ENCODE assay signal across 8 mouse cellular contexts in the genomic region with DNA sequence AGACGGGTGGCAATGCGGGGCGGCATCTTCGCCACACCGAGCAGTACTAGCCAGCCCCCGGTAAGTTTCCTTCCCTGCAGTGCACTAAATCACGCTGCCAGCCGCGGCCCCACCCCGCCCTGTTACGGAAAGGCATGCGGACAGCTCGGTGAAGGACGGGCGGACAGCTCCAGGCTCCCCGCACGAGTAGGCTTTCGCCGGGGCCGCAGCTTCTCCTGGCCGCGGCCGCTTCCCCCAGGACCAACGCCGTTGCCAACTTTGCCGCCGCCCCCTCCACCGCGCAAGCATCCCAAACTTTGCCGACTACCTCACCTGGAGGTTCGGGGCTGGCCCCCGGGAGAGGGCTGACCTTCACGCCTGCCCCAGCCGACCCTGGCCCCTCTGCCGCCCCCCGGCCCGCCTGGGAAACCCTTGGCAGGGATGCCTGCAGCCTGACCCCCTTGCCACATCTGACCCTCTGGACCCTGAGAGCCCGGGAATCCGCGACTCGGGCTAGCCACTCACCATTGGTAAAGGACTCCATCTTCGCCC. TPM values are rescaled to one million over a fixed set of nuclear protein-coding genes. Genes with fewer than 3 reads are reported as not detected.
DNase-seq lines count a peak whose midpoint lies in the region; ATAC-seq and TF ChIP-seq lines count a peak whose summit lies in the region.

No protein-coding gene starts in this region.

- H3K9me3 ChIP-seq in hindbrain, embryonic 16.5 days (ENCODE audit: control insufficient read depth, low read length), result no peaks in the 10 kb centered on the region
- no peaks in the 10 kb centered on the region for H3K9me3 ChIP-seq in limb, embryonic 14.5 days (ENCODE audit: control insufficient read depth, low read length)
- H3K9me3 ChIP-seq in midbrain, embryonic 14.5 days (ENCODE audit: control insufficient read depth, low read length), result no peaks in the 10 kb centered on the region
- H3K9me3 ChIP-seq in stomach, embryonic 15.5 days, result no peaks in the 10 kb centered on the region

- peak overlapping the region; percentile 100 for H3K27ac ChIP-seq in hindbrain, embryonic 16.5 days (ENCODE audit: low read depth, low read length)
- H3K27ac ChIP-seq in limb, embryonic 14.5 days (replicated peaks; ENCODE audit: low read depth, low read length), result peak overlapping the region; percentile 100
- peak overlapping the region; percentile 100 for H3K27ac ChIP-seq in midbrain, embryonic 14.5 days (replicated peaks; ENCODE audit: low read depth, low read length)
- peak overlapping the region; percentile 100 for H3K27ac ChIP-seq in stomach, embryonic 15.5 days

- no peak for TF ChIP-seq POLR2A in limb, embryonic 14.5 days (IDR thresholded peaks at IDR 0.05; ENCODE audit: borderline replicate concordance, extremely low read depth, insufficient read depth, insufficient read length)

- no peak; the same call in 1 of the 2 replicates for ATAC-seq in hindbrain, embryonic 16.5 days
- ATAC-seq in limb, embryonic 14.5 days (ENCODE audit: low FRiP score, low read depth), result peak; percentile 0; the same call in 1 of the 2 replicates
- ATAC-seq in midbrain, embryonic 14.5 days (ENCODE audit: low FRiP score, low TSS enrichment), result peak; percentile 4
- no peak for ATAC-seq in stomach, embryonic 15.5 days (ENCODE audit: insufficient read depth, low FRiP score, low read depth)

- WGBS in hindbrain, embryonic 16.5 days, result 0% methylated on average over 38 of the region's 42 CpGs
- 0% methylated on average over 37 of the region's 42 CpGs for WGBS in limb, embryonic 14.5 days
- under 1% methylated on average over 42 of the region's 42 CpGs for WGBS in midbrain, embryonic 14.5 days
- under 1% methylated on average over 34 of the region's 42 CpGs for WGBS in stomach, embryonic 15.5 days

- peak overlapping the region; percentile 99 for H3K9ac ChIP-seq in hindbrain, embryonic 16.5 days (ENCODE audit: low read depth, low read length)
- H3K9ac ChIP-seq in limb, embryonic 14.5 days (ENCODE audit: low read depth, low read length, severe bottlenecking), result peak overlapping the region; percentile 93
- H3K9ac ChIP-seq in midbrain, embryonic 14.5 days (replicated peaks; ENCODE audit: low read length), result peak overlapping the region; percentile 97
- peak overlapping the region; percentile 81 for H3K9ac ChIP-seq in stomach, embryonic 15.5 days

- H3K4me3 ChIP-seq in hindbrain, embryonic 16.5 days (ENCODE audit: low read length), result peak overlapping the region; percentile 89
- peak overlapping the region; percentile 89 for H3K4me3 ChIP-seq in limb, embryonic 14.5 days (replicated peaks; ENCODE audit: low read length)
- peak overlapping the region; percentile 93 for H3K4me3 ChIP-seq in midbrain, embryonic 14.5 days (replicated peaks; ENCODE audit: low read depth, low read length)
- H3K4me3 ChIP-seq in stomach, embryonic 15.5 days (replicated peaks), result peak overlapping the region; percentile 92

- no peaks in the 10 kb centered on the region for H3K27me3 ChIP-seq in hindbrain, embryonic 16.5 days (replicated peaks; ENCODE audit: control insufficient read depth, insufficient read depth, low read length)
- no peaks in the 10 kb centered on the region for H3K27me3 ChIP-seq in limb, embryonic 14.5 days (ENCODE audit: control insufficient read depth, insufficient read depth, low read length)
- no peaks in the 10 kb centered on the region for H3K27me3 ChIP-seq in midbrain, embryonic 14.5 days (ENCODE audit: control insufficient read depth, insufficient read depth, low read length)
- no peaks in the 10 kb centered on the region for H3K27me3 ChIP-seq in stomach, embryonic 15.5 days (replicated peaks)

- DNase-seq in cerebellum, postnatal 25 days, result peak; percentile 77 to 78
- DNase-seq in cerebellum, adult 9-11 months, result no peak
- peak; percentile 89 to 92 for DNase-seq in adrenal gland, postnatal 36 days
- peak; percentile 13 for DNase-seq in forelimb bud, embryonic 11.5 days (ENCODE audit: low read depth, low spot score)
- DNase-seq in limb, embryonic 14.5 days (ENCODE audit: low spot score), result no peak
- DNase-seq in midbrain, embryonic 14.5 days, result peak; percentile 50

- H3K4me1 ChIP-seq in hindbrain, embryonic 16.5 days (ENCODE audit: control insufficient read depth, insufficient read depth, low read depth, low read length), result peaks cover 16% of the 10 kb centered on the region
- H3K4me1 ChIP-seq in limb, embryonic 14.5 days (ENCODE audit: control insufficient read depth, insufficient read depth, low read length), result peaks cover 13% of the 10 kb centered on the region
- peaks cover 20% of the 10 kb centered on the region for H3K4me1 ChIP-seq in midbrain, embryonic 14.5 days (ENCODE audit: control insufficient read depth, insufficient read depth, low read length)
- peaks cover 6% of the 10 kb centered on the region; the same call in 1 of the 2 replicates for H3K4me1 ChIP-seq in stomach, embryonic 15.5 days

- no peaks in the 10 kb centered on the region for H3K36me3 ChIP-seq in hindbrain, embryonic 16.5 days (ENCODE audit: control insufficient read depth, insufficient read depth, low read length)
- no peaks in the 10 kb centered on the region for H3K36me3 ChIP-seq in limb, embryonic 14.5 days (ENCODE audit: control insufficient read depth, insufficient read depth, low read length)
- no peaks in the 10 kb centered on the region for H3K36me3 ChIP-seq in midbrain, embryonic 14.5 days (ENCODE audit: control insufficient read depth, insufficient read depth, low read length)
- no peaks in the 10 kb centered on the region for H3K36me3 ChIP-seq in stomach, embryonic 15.5 days

- peak overlapping the region; percentile 84 for H3K4me2 ChIP-seq in hindbrain, embryonic 16.5 days (ENCODE audit: low read length)
- H3K4me2 ChIP-seq in limb, embryonic 14.5 days (replicated peaks; ENCODE audit: low read depth, low read length, severe bottlenecking), result peak overlapping the region; percentile 80
- peak overlapping the region; percentile 75 for H3K4me2 ChIP-seq in midbrain, embryonic 14.5 days (ENCODE audit: low read length)
- H3K4me2 ChIP-seq in stomach, embryonic 15.5 days, result peak overlapping the region; percentile 63

RNA-seq across cellular contexts. Expression of a gene that starts 0.9 kb away (rescaled TPM):
- total RNA-seq in adrenal gland, postnatal 36 days (2021), result 100 to 1,000 TPM; 120 to 150 TPM
- 7.2 and 7.5 TPM in 2 replicates for polyA plus RNA-seq in hindbrain, embryonic 16.5 days (2015; fragmentation: Nextera tagmentation; extraction: Ambion mirVana)
- polyA plus RNA-seq in limb, embryonic 14.5 days (2012; rRNA removed), result 14.0 and 15.1 TPM in 2 replicates
- polyA plus RNA-seq in limb, embryonic 14.5 days (2014; fragmentation: Nextera tagmentation; extraction: Ambion mirVana), result 10.5 and 11.8 TPM in 2 replicates
- polyA plus RNA-seq in midbrain, embryonic 14.5 days (2014; fragmentation: Nextera tagmentation; extraction: Ambion mirVana), result 8.8 and 13.5 TPM in 2 replicates
- 8.9 and 9.2 TPM in 2 replicates for polyA plus RNA-seq in stomach, embryonic 15.5 days (2015; fragmentation: Nextera tagmentation; extraction: Ambion mirVana)

Comparison
In these comparisons a context has a peak if more than half of its experiments do, and no peak if none do; other contexts are left out.
1. DNase-seq: peak in cerebellum, postnatal 25 days (2 of 2), adrenal gland, postnatal 36 days (2 of 2), forelimb bud, embryonic 11.5 days (single experiment) and midbrain, embryonic 14.5 days (single experiment); none in cerebellum, adult 9-11 months (single experiment) and limb, embryonic 14.5 days (single experiment).
2. ATAC-seq: peak in limb, embryonic 14.5 days (single experiment) and midbrain, embryonic 14.5 days (single experiment); none in hindbrain, embryonic 16.5 days (single experiment) and stomach, embryonic 15.5 days (single experiment).
3. Peak in every context shown above with its lines, with median percentiles within 50 percentile points of each other: H3K27ac ChIP-seq, H3K4me2 ChIP-seq, H3K4me3 ChIP-seq and H3K9ac ChIP-seq.